Mouse (Mus musculus) splenic B cell, adult 2 months (primary cell): ENCODE measurements around the gene Ceacam20.
"Not testable (repeated sequence)": the region's sequence is repeated elsewhere in the genome, so short reads cannot be mapped to it uniquely, and the experiment has no call there.

Experiments
- DNase-seq: peaks from one replicate; pipeline ENCODE4 v3.0.0-alpha.2; 2011; ENCODE audit warnings: low read depth, low spot score
- H3K27me3 ChIP-seq: 2 replicates; pipeline ENCODE4 v1.6.1; 2012; ENCODE audit warnings: mild to moderate bottlenecking, low read length, moderate library complexity, mixed read lengths; ENCODE audit not compliant: control insufficient read depth, poor library complexity, insufficient read depth, severe bottlenecking
- H3K36me3 ChIP-seq: 2 replicates; pipeline ENCODE4 v1.6.1; 2012; ENCODE audit warnings: mild to moderate bottlenecking, low read length, moderate library complexity, mixed read lengths; ENCODE audit not compliant: control insufficient read depth, poor library complexity, insufficient read depth, severe bottlenecking

Gene Ceacam20

DNA sequence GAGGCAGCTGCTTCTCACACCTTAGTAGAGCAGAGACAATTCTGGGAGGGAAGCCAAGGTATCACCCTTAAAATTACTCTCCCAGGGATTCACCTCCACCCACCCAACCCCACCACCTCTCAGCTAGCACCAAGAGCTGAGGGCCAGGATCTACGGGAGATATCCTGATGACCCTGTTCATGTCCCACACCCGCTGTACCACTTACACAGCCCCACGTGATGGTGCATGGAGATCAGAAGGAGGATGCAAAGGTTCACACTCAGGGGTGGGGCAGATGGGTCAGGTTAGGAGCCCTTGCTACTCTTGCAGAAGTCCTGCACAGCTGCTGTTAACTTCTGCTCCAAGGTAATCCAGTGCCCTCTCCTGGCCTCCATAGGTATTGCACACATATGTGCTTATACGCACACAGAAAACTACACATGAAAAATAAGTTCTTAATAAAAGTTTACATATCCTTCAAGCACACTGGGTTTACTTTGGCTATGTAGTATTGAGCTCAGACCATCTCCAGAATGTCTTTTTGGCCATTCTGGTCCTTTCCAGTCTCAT, 4.4 kb downstream of the Ceacam20 start:
- H3K36me3 ChIP-seq: no peaks in the 10 kb centered on the region
- DNase-seq: no peak
- H3K27me3 ChIP-seq: no peaks in the 10 kb centered on the region

DNA sequence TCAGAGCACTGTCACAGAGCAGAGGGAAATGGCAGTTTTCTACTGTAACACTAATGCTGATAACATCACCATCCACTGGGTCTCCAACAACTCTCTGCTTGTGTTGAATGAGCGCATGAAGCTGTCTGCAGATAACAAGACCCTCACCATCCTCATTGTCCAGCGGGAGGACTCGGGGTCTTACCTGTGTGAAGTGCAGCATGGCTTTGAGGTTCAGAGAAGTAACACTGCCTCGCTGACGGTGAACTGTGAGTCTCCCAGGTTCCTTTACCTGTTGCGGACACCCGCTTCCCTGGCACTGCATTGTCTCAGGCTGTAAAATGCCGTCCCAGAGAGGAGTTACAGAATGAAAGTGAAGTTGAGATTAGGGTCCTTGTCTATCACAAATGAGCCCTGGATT, 5.0 kb downstream of the Ceacam20 start:
- no peak for DNase-seq
- no peaks in the 10 kb centered on the region for H3K27me3 ChIP-seq
- H3K36me3 ChIP-seq: no peaks in the 10 kb centered on the region

DNA sequence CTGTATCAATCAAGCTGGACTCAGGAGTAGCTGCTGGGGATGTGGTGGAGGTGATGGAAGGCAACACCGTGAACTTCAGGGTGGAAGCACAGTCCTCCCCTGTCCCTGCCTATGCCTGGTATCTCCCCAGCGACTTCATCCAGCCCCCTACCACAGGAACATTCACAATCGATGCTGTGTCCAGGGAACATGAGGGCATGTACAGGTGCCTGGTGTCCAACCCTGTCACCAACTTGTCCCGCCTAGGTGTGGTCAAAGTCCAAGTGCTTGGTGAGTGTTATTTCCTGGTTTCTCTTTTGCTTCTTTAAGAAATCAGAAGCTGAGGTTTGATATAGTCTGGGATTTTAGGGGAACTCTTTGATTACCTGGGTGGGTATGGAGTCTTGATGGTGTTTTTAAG, 6.3 kb downstream of the Ceacam20 start:
- no peaks in the 10 kb centered on the region for H3K36me3 ChIP-seq
- no peak for DNase-seq
- H3K27me3 ChIP-seq: no peaks in the 10 kb centered on the region

DNA sequence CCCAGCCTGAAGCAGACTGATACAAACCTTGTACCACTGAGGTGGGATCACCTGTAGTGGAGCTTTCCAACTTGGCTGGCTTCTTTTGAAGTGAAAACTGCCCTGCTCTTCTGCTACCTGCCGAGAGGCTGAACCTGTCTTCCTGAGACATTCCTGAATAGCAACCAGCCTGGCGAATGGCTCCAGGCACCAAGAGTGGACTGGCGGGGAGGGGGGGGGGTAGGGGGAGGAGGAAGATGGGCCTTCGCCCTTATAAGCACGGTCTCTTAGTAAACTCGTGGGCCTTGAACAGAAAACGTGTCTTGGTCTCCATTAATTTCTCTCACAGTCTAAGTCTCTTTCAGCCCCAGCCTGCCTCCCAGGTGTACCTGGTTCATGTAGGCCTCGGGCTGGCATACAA, 26.0 kb downstream of the Ceacam20 start, which contains the start of gene Nlrp9b:
Gene Nlrp9b, plus strand, starts transcription at position 301 of the 400 bp plus-strand sequence.
- DNase-seq, H3K36me3 ChIP-seq, H3K27me3 ChIP-seq: not testable (repeated sequence)

DNA sequence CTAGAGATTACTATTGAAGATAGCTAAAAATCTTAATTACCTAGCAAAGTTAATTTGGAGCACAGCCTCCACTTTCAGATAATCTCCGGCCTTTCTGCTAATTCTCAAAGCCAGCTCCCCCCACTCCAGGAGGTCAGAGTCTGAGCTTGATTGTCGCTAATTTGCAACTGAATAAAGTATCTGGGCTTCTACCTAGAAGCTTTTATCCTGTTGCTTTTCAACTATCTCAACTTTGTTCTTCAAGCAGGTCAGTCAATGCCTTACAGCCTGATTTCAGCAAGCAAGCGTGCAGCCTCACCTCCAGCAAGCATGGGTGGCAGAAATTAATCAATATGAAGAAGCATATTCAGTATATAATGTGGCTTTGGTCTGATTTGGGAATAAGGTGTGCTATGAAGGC, 31.5 kb downstream of the Ceacam20 start:
- DNase-seq, H3K36me3 ChIP-seq, H3K27me3 ChIP-seq: not testable (repeated sequence)

DNA sequence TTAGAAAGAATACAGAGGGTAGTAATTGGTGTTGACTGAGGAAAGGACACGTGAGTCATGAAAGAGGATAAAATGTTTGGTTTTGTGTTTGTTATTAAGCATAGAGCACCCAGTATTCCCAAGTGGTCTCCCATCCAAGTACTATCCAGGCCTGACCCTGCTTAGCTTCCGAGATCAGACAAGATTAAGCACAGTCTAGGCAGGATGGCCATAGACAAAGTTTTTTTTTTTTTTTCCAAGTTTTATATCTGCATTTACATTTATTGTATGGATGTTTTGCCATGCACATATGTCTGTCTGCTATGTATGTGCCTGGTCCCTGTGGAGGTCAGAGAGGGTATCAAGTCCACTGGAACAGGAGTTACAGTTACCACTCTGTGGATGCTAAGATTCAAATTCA, 44.8 kb downstream of the Ceacam20 start:
- DNase-seq: no peak
- Histone ChIP-seq H3K36me3 (no peaks in the 10 kb centered on the region), H3K27me3 (no peaks in the 10 kb centered on the region)
